Mouse (Mus musculus) lung, adult 2 months (tissue): ENCODE measurements around the gene Lrg1. TPM values are rescaled to one million over a fixed set of nuclear protein-coding genes. Genes with fewer than 3 reads are reported as not detected.

Source experiments
- DNase-seq: peaks from one replicate; pipeline ENCODE4 v3.0.0; 2022
- H3K4me1 ChIP-seq: fragments of 200-500 bp; 2 replicates; pipeline ENCODE4 v1.6.1; 2011; ENCODE audit warnings: low read length; ENCODE audit not compliant: control insufficient read depth, insufficient read depth
- H3K4me3 ChIP-seq: fragments of 200-500 bp; replicated peaks from 2 replicates; pipeline ENCODE3; 2011; ENCODE audit warnings: low read depth, mild to moderate bottlenecking, control low read depth, low read length; ENCODE audit errors: extremely low read depth
- CTCF ChIP-seq: fragments of 200-500 bp; IDR thresholded peaks from 2 replicates; pipeline ENCODE4 v1.5.1; 2011; ENCODE audit warnings: mild to moderate bottlenecking, low read length, control low read depth; ENCODE audit not compliant: insufficient read depth
- POLR2A ChIP-seq: fragments of 200-500 bp; IDR thresholded peaks from 2 replicates; pipeline ENCODE4 v1.6.1; 2011; ENCODE audit warnings: low read depth, mild to moderate bottlenecking, control low read depth, low read length, borderline replicate concordance; ENCODE audit errors: extremely low read depth
- WGBS: fragments of 180-500 bp; shearing (Covaris S2); methylation state at CpG from one replicate; pipeline ENCODE4 v1.1.7; 2018; 5-methylcytosine and 5-hydroxymethylcytosine counted together
- polyA plus RNA-seq: library from polyadenylated mRNA; depleted of rRNA; stranded (reverse); fragments of >200 nt; gene quantifications from 2 replicates; pipeline ENCODE4 v1.2.3, GENCODE M21; 2012

Gene Lrg1
- polyA plus RNA-seq, 1 experiment: 174 TPM

DNA sequence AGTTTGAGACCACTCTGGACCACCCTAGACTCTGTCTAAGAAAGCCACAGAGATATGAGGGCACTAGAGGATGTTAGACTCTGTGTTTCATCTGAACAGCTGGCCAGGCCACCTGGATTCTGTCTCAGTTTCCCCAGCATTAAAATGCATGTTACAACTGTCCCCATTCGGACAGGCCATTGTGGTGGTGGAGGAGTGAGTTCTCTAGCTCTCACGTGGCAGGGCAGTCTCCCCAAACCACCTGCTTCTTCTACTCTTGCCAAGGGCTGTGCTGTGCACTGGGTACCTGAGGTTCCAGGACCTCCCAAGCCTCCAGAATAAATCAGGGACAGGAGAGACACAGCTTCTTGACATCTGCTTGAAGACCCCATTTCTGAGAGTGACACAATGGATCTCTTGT lies 28.1 kb upstream of the Lrg1 start:
- no peak for DNase-seq
- no peak overlapping the region for H3K4me3 ChIP-seq
- WGBS: 36% methylated on average over 2 of the region's 2 CpGs
- TF ChIP-seq POLR2A (no peak), CTCF (no peak)
- no peaks in the 10 kb centered on the region for H3K4me1 ChIP-seq

DNA sequence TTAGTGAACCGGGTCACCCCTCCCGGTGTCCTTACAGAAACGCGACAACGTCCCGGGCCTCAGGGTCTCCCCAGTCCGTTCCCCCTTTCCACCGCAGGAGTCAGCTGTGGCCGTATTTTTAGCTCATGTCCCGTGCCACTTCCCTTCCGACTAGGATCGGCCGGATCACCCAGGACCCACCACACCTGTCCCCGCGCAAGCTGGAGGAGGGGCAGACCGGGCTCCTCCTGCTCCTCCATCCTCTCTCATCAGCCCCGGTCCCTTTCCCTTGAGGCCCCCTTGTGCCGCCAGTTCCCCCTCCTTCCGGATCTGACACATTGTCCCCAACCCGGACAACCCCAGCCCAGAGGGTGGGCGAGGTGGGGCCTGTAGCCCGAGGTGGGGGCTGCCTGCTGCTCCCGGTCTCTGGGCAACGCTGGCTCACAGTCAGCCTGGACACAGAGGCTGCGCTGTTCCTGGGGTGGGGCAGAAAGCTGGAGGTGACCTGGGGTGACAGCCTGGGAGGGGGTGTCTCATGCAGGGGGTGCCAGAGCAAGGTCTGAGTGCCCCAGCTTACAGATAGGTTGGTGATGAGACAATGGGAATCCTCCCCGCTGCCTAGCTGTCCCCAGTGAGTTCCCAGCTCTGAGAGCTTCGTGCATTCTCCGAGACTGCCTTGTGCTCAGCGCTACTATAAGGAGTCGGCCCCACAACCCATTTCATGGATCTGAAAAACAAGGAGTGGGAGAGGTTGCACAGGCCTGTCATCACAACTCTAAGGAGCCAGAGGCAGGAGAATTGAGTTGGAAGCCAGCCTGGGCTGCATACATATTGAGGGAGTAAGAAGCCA lies 27.2 kb upstream of the Lrg1 start:
- TF ChIP-seq POLR2A (no peak), CTCF (no peak)
- WGBS: 5% methylated on average over 30 of the region's 30 CpGs
- no peak overlapping the region for H3K4me3 ChIP-seq

GRCm38 (mm10) chr17:56148280-56148679 lies 26.5 kb upstream of the Lrg1 start:
- WGBS: 22% methylated on average over 9 of the region's 9 CpGs
- Histone ChIP-seq H3K4me3 (no peak overlapping the region), H3K4me1 (no peaks in the 10 kb centered on the region)
- no peak for TF ChIP-seq CTCF
- no peak for TF ChIP-seq POLR2A
- no peak for DNase-seq

More for the DNA sequence above, 27.2 kb upstream of the Lrg1 start:
- H3K4me1 ChIP-seq: no peaks in the 10 kb centered on the region
- DNase-seq: no peak

- WGBS: 57% methylated on average over 12 of the region's 12 CpGs
- no peak for TF ChIP-seq CTCF
- no peak for TF ChIP-seq POLR2A
- Histone ChIP-seq H3K4me3 (no peak overlapping the region), H3K4me1 (no peaks in the 10 kb centered on the region)
- no peak for DNase-seq
Observed at GRCm38 (mm10) chr17:56147420-56147819, 25.6 kb upstream of the Lrg1 start.

GRCm38 (mm10) chr17:56146131-56146530 lies 24.3 kb upstream of the Lrg1 start:
- 30% methylated on average over 9 of the region's 9 CpGs for WGBS
- no peak for DNase-seq
- TF ChIP-seq POLR2A (no peak), CTCF (no peak)
- H3K4me3 ChIP-seq: no peak overlapping the region
- H3K4me1 ChIP-seq: no peaks in the 10 kb centered on the region

GRCm38 (mm10) chr17:56144546-56144945 lies 22.7 kb upstream of the Lrg1 start:
- DNase-seq: no peak
- H3K4me3 ChIP-seq: no peak overlapping the region
- WGBS: 66% methylated on average over 9 of the region's 9 CpGs
- TF ChIP-seq CTCF (no peak), POLR2A (no peak)
- no peaks in the 10 kb centered on the region for H3K4me1 ChIP-seq

DNA sequence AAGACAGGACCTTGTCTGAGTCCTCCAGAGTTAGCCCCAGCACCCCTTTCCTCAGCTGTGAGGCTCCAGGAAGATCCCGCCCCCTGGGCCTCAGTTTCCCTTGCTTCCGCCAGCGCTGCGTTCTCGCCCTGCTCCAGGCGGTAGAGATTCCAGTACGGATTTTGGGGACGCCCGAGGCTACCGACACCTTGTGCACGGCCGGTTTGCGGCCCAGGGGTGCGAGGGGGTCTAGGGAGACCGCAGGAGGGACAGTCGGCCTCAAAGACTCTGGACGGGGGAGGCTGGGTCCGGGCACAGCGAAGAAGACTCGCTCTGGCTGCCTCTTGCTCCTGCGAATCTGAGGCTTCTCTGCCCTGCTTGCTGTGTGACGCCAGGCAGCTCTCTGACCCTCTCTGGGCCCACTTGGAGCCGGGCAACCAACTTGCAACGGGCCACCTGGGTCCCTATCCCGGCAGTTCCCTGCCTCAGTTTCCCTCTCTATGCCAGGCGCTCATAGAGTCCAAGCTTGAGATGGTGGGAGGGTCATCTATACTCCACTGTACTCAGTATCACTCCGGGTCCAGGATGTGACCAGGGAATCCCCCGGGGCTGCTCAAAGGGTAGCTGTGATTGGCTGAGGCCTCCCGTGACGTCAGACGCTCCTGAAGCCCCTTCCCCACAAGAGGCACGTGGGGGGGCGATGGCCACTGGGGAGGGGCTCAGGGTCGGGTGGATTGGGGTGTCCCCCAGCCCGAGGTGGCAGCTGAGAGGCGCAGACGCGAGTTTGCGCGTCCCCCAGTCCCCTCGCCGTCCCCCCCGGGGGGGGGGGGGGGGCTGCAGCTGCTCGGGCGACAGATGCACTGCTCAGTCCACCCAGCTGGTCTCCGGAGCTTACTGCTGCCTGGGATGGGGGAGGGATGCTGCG lies 20.2 kb upstream of the Lrg1 start:
- no peak overlapping the region for H3K4me3 ChIP-seq
- 3% methylated on average over 42 of the region's 47 CpGs for WGBS
- TF ChIP-seq POLR2A (no peak), CTCF (no peak)
- DNase-seq: no peak
- H3K4me1 ChIP-seq: no peaks in the 10 kb centered on the region

DNA sequence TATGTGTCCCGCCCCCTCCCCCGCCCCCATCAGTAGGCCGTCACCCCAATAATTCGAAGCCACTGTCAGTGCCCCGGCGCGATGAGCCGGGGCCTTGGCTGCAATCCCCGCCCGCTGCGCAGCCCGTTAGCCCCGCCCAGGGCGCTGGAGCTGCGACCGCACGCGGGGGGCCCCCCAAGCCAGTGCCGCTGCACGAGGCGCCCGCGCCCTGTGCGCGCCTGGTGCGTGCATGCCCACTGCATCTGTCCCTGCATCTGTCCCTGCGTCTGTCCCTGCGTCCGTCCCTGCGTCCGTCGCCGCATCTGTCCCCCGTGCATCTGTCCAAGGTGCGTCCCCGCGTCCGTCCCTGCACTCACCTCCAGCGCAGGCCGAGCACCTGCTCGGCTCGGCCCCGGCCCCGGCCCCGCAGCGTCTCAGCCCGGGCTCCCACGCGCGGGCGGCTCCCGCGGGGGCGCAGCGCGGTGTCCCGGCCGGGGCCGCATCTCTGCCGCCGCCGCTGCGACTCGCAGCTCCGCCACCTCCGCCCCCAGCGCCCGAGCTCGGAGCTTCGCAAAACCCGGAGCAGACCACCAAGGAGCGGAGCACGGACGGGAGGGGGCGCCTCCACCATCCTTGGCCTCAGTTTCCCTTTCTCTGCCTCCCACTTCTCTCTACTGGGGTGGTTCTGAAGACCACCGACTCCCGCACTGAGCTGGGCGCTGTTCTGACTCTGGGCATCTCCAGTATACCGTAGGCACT lies 18.2 kb upstream of the Lrg1 start, which contains the start of gene Sema6b:
Sema6b (minus strand) TSS at position 486 of the 738 bp plus-strand sequence.
- no peak for TF ChIP-seq POLR2A
- no peak for TF ChIP-seq CTCF
- H3K4me1 ChIP-seq: no peaks in the 10 kb centered on the region
- peak; percentile 46 for DNase-seq
- peak within 1 kb of the TSS; percentile 63 for H3K4me3 ChIP-seq
- 2% methylated on average over 78 of the region's 79 CpGs for WGBS

GRCm38 (mm10) chr17:56139355-56139754 lies 17.6 kb upstream of the Lrg1 start:
- DNase-seq: no peak
- Histone ChIP-seq H3K4me3 (no peak overlapping the region), H3K4me1 (peaks cover 2% of the 10 kb centered on the region; the same call in 1 of the 2 replicates)
- TF ChIP-seq POLR2A: no peak
- TF ChIP-seq CTCF: no peak
- WGBS: 15% methylated on average over 21 of the region's 21 CpGs
